Mouse (Mus musculus): Measurements from ENCODE around the gene Gadd45gip1. TPM values are rescaled to one million over a fixed set of nuclear protein-coding genes. Genes with fewer than 3 reads are reported as not detected.

Gadd45gip1 gene
- polyA plus RNA-seq, 1 experiment from 2014 or later: 43.4 TPM

DNA sequence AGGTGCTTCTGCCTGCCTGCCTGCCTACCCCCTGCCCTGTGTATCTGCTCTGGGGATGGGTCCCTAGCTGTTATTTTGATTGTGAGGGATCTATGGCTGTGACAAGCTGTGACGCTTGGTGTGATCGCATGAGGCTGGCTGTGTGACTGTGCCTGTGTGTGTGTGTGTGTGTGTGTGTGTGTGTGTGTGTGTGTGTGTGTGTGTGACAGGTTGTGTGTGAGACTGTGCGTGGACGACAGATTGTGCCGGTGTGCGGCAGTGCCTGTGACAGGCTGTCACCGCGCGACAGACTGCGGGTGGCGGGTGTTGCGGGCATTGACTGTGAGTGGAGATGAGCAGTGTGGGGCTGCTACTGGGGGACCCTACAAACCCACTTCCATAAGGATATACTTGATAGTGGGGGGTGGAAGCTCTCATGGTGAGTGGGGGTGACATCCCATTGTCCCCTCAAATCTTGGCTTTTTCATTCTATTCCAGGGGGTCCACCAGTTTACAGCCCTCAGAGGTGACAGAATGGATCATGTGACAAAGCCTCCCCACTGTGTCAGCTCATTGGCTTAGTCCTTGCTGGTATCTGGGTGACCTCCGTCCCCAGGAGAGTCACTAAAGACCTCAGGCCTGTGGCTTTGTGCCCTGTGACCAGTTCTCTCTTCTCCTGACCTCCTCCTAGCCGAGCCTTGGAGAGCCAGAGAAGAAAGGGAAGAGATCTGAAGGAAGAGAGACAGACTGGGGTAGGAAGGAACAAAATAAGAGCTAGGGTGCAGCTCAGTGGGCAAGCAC is 43.6 kb upstream of the Gadd45gip1 start:
- H3K4me1 ChIP-seq: peaks cover 87% of the 10 kb centered on the region

DNA sequence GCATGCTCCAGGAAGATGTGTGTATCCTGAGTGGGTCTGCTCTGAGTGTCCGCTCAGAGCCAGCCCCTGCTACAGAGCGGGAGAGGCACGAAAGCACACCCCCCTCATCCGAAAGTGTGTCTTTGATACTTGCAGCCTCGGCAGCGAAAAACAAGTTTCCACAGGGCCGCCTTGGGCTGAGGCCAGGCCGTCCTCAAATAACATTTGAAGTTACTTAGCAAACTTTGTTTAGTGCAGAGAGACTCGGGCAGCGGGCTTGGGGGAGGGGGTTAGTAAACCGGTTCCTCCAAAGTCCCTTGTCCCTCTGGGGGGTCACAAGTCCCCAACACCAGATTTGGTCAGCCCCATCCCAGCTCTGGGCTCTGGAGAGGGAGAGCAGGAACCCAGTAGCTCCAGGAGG is 42.4 kb upstream of the Gadd45gip1 start:
- peaks cover 44% of the 10 kb centered on the region for H3K27me3 ChIP-seq
- peak; percentile 43 for ATAC-seq (ENCODE audit: borderline replicate concordance, extremely low read depth, low FRiP score, low TSS enrichment)

More for the DNA sequence above, 43.6 kb upstream of the Gadd45gip1 start:
- H3K9ac ChIP-seq: no peak overlapping the region
- H3K36me3 ChIP-seq: no peaks in the 10 kb centered on the region
- H3K27ac ChIP-seq: no peak overlapping the region
- no peaks in the 10 kb centered on the region for H3K9me3 ChIP-seq
- no peak overlapping the region for H3K4me3 ChIP-seq
- no peak for ATAC-seq (ENCODE audit: borderline replicate concordance, extremely low read depth, low FRiP score, low TSS enrichment)
- 69% methylated on average over 14 of the region's 14 CpGs for WGBS
- H3K4me2 ChIP-seq: no peak overlapping the region
- peaks cover 56% of the 10 kb centered on the region for H3K27me3 ChIP-seq

DNA sequence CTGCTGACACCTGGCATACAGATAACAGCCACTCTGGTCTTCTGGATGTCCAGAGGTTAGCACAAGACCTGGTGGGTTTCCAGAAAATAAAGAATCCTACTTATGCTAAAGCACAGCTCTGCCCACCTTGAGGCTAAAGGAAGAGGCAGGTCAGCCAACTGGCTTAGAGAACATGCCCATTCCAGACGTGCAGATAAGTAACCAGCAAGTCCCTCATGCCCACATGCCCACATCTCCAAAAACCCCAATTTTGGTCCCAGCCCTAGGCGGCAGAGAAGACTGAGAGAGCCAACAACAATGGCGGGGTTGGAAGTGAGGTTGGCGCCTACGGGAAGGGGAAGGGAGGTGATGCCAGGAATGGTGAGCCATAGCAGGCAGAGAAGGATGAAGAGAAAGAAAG is 42.0 kb upstream of the Gadd45gip1 start:
- Histone ChIP-seq H3K4me3 (no peak overlapping the region), H3K4me2 (0 out of 2 replicates have a peak overlapping the region, but pooled peaks have one; percentile 29), H3K4me1 (peaks cover 92% of the 10 kb centered on the region), H3K27me3 (peaks cover 41% of the 10 kb centered on the region), H3K9me3 (no peaks in the 10 kb centered on the region), H3K27ac (peak overlapping the region; percentile 64), H3K36me3 (no peaks in the 10 kb centered on the region), H3K9ac (no peak overlapping the region)
- no peak for ATAC-seq (ENCODE audit: borderline replicate concordance, extremely low read depth, low FRiP score, low TSS enrichment)
- 57% methylated on average over 5 of the region's 5 CpGs for WGBS

More for the DNA sequence above, 42.4 kb upstream of the Gadd45gip1 start:
- no peak overlapping the region for H3K4me3 ChIP-seq
- H3K4me2 ChIP-seq: peak overlapping the region; percentile 29
- no peaks in the 10 kb centered on the region for H3K9me3 ChIP-seq
- peaks cover 93% of the 10 kb centered on the region for H3K4me1 ChIP-seq
- peak overlapping the region; percentile 64 for H3K27ac ChIP-seq
- WGBS: 10% methylated on average over 11 of the region's 11 CpGs
- no peaks in the 10 kb centered on the region for H3K36me3 ChIP-seq
- H3K9ac ChIP-seq: no peak overlapping the region

DNA sequence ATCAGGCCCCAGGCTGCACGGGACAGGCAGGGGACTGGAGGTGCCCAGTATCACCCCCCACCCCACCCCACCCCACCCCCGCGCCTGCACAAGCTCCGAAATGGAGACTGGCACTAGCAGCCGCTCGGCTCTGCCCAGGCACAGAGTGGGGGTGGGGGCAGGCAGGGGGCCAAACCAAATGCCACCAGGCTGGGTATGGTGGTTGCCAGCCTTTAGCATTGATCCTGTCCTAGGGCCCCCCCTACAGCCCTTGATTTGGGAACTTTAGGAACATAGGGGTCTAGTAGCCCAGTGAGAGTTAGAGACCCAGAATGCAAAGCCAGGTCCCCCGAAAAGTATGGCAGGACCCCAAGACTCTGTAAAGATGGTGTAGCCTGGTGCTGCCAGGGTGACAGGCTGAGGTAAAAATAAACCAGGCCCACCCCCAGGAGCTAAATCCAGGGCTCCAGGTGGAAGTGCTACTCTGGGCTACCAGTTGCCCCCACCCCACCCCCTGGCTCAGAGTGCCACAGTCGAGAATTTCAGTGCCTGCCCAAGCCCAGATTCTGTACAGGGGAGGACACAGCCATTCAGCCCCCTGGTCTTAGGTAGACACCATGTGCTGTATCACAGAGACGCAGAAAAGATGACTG is 41.4 kb upstream of the Gadd45gip1 start:
- no peak overlapping the region for H3K9ac ChIP-seq

DNA sequence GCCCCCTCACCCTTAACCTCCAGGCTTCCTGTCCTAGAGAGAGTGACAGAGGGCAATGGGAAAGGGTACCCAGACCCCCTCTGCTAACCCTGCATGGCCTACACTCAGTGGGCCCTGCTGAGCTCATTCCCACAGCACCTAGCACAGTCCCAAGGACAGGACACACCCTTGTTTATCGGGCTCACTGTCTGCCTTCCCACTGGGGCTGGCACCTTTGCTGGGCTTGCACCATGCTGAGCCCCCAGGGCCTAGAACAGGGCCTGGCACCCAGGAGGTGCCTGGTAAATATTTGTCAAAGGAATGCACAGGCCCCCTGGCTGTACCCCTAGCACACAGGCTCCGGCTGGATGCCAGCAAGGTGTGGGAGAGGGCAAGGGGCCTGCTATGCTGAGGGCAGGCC is 40.8 kb upstream of the Gadd45gip1 start:
- Histone ChIP-seq H3K4me2 (no peak overlapping the region), H3K9ac (no peak overlapping the region)
- no peak for ATAC-seq (ENCODE audit: borderline replicate concordance, extremely low read depth, low FRiP score, low TSS enrichment)

More for the DNA sequence above, 41.4 kb upstream of the Gadd45gip1 start:
- Histone ChIP-seq H3K9me3 (no peaks in the 10 kb centered on the region), H3K27me3 (peaks cover 34% of the 10 kb centered on the region), H3K36me3 (no peaks in the 10 kb centered on the region), H3K4me1 (peaks cover 92% of the 10 kb centered on the region), H3K4me3 (no peak overlapping the region), H3K27ac (0 out of 2 replicates have a peak overlapping the region, but pooled peaks have one; percentile 64), H3K4me2 (no peak overlapping the region)
- ATAC-seq (ENCODE audit: borderline replicate concordance, extremely low read depth, low FRiP score, low TSS enrichment): no peak
- whole genome bisulfite sequencing: 74% methylated on average over 9 of the region's 9 CpGs

DNA sequence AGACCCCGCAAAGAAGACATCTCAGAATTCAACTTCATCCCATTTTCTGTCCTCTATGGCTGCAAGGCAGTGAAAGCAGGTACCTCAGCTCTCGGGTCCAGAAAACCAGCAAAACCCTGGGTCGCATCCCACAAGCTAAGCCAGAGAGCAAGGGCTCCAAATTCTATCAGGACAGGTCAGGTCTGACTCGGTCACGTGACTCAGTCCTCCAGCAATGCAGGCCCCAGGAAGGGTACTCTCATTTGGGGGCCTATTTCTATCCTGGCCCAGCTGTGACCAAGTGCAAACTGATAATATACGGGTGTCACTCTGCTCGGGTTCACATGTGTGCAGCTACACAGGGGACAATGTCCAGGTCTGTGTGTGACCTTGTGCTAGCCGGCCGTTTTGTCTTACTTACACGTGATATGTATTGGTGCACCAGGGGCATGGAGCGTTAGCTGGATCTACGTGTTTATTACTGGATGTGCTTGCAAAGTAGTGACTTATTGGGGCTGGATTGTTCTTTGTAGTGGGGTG is 38.8 kb upstream of the Gadd45gip1 start:
- Histone ChIP-seq H3K9ac (no peak overlapping the region), H3K4me2 (no peak overlapping the region), H3K27me3 (peaks cover 9% of the 10 kb centered on the region; the same call in 1 of the 2 replicates), H3K4me3 (no peak overlapping the region), H3K4me1 (peaks cover 84% of the 10 kb centered on the region), H3K27ac (no peak overlapping the region), H3K9me3 (no peaks in the 10 kb centered on the region), H3K36me3 (peaks cover 5% of the 10 kb centered on the region; the same call in 1 of the 2 replicates)
- no peak for ATAC-seq (ENCODE audit: borderline replicate concordance, extremely low read depth, low FRiP score, low TSS enrichment)
- 77% methylated on average over 12 of the region's 12 CpGs for WGBS

More for the DNA sequence above, 40.8 kb upstream of the Gadd45gip1 start:
- no peak overlapping the region for H3K4me3 ChIP-seq
- peaks cover 90% of the 10 kb centered on the region for H3K4me1 ChIP-seq
- no peaks in the 10 kb centered on the region for H3K36me3 ChIP-seq
- no peak overlapping the region for H3K27ac ChIP-seq
- H3K9me3 ChIP-seq: no peaks in the 10 kb centered on the region
- H3K27me3 ChIP-seq: peaks cover 29% of the 10 kb centered on the region
- 51% methylated on average over 2 of the region's 2 CpGs for WGBS

DNA sequence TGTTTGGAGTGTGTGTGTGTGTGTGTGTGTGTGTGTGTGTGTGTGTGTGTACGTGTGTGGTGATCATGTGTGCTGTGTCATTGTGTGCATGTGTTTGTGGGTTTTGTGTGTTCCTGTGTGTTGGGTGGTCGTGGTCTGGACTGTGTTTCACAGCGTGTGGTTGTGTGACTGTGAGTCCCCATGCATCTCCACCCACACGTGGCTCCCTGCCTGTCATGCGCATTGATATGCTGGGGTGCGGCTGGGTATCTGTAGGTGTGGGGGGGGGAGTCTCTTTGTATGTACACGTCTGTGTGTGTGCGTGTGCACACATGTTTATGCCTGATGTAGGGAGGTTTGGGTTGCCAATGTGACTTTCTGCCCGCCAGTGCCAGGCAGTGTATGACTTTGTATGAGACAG is 38.2 kb upstream of the Gadd45gip1 start:
- H3K27me3 ChIP-seq: peaks cover 3% of the 10 kb centered on the region; the same call in 1 of the 2 replicates
- no peak overlapping the region for H3K27ac ChIP-seq
- H3K36me3 ChIP-seq: peaks cover 5% of the 10 kb centered on the region; the same call in 1 of the 2 replicates
- WGBS: 80% methylated on average over 9 of the region's 9 CpGs
- H3K4me1 ChIP-seq: peaks cover 84% of the 10 kb centered on the region
- no peaks in the 10 kb centered on the region for H3K9me3 ChIP-seq
- no peak overlapping the region for H3K9ac ChIP-seq
- no peak overlapping the region for H3K4me3 ChIP-seq
- ATAC-seq (ENCODE audit: borderline replicate concordance, extremely low read depth, low FRiP score, low TSS enrichment): no peak
- no peak overlapping the region; the same call in 1 of the 2 replicates for H3K4me2 ChIP-seq

DNA sequence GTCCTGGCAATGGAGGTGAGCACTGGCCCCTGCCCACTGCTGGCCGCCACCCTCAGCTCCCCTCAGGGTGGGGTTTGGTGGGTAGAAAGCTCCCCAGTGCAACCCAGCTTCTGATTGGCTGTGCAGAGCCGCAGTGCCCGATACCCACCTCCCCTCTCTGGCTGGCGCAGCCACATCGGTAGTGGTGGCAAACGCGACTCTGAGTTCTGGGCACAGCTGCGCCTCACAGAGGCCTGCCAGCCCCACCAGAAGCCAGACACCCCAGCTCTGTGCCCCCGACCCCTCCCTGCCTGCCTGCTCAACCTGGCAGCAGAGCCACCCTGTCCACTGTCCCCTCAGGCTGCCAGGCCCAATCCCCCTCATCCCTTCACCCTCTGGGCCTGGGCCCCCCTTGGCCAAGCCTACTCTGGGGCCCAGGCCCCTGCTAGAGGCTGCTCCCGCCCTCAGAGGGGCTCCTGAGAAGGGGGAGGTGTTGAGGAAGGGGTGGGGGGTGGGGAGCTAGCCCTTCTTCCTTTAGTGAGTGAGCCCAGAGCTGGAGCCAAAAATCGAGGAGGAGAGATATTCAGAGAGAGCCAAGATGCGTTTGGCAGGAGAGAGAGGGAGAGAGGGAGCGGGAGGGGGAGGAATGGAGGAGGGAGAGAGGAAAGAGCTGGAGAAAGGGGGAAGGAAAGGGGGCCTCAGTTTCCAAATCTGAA is 37.4 kb upstream of the Gadd45gip1 start:
- 38% methylated on average over 13 of the region's 13 CpGs for WGBS
- peak; percentile 82 for ATAC-seq (ENCODE audit: borderline replicate concordance, extremely low read depth, low FRiP score, low TSS enrichment)
- Histone ChIP-seq H3K36me3 (peaks cover 5% of the 10 kb centered on the region; the same call in 1 of the 2 replicates), H3K27me3 (no peaks in the 10 kb centered on the region), H3K4me2 (peak overlapping the region; percentile 51), H3K4me1 (peaks cover 84% of the 10 kb centered on the region), H3K27ac (peak overlapping the region; percentile 89), H3K9me3 (no peaks in the 10 kb centered on the region), H3K4me3 (peak overlapping the region; percentile 10; the same call in 1 of the 2 replicates), H3K9ac (0 out of 2 replicates have a peak overlapping the region, but pooled peaks have one; percentile 8)

DNA sequence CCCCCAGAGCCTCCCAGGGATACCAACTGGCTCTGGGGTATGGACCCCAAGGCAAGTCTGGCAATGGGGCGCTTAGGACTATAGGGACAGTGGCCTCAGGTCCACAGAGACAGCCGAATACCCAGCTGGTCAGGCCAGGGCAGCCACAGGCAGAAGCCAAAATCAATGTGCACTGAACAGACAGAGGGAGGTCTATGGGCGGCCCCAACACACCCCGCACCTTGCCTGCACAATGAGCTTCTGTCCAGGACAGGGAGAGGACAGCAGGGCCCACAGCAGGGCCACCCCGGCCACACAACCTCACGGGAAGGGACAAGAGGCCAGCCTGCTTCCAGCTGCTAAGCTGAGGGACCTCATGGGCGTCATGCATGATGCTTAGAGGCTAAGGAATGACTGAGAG is 36.8 kb upstream of the Gadd45gip1 start:
- WGBS: 40% methylated on average over 7 of the region's 7 CpGs
- Histone ChIP-seq H3K27ac (peak overlapping the region; percentile 89), H3K9me3 (no peaks in the 10 kb centered on the region), H3K9ac (0 out of 2 replicates have a peak overlapping the region, but pooled peaks have one; percentile 8), H3K4me2 (peak overlapping the region; percentile 51), H3K27me3 (no peaks in the 10 kb centered on the region), H3K36me3 (peaks cover 5% of the 10 kb centered on the region; the same call in 1 of the 2 replicates), H3K4me1 (peaks cover 79% of the 10 kb centered on the region), H3K4me3 (0 out of 2 replicates have a peak overlapping the region, but pooled peaks have one; percentile 6)
- peak; percentile 10; the same call in 1 of the 2 replicates for ATAC-seq (ENCODE audit: borderline replicate concordance, extremely low read depth, low FRiP score, low TSS enrichment)

DNA sequence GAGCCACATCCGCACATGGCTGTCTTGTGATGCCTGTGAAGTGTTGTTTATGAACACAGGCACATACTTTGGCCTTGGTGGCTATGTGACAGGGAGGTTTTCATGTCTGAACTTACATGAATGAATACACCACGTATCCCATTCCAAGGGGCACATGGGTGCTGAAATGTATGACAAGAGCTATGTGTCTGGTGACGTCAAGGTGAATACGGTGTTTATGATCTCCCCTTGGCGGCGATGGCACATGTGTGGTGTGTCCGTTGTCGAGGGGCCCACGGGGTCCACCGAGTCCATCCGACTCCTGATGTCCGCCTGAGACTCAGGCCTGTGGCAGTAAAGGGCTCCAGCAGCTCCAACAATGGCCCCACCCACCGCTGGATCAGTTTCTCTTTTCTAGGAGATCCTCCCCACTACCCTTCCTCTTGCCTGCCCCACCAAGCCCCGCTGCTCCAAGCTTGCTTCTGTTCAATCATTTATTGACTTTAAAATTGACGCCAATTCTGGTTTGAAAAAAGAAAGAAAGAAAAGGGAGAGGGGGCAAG is 34.0 kb upstream of the Gadd45gip1 start:
- Histone ChIP-seq H3K27me3 (no peaks in the 10 kb centered on the region), H3K4me1 (peaks cover 59% of the 10 kb centered on the region), H3K36me3 (peaks cover 5% of the 10 kb centered on the region; the same call in 1 of the 2 replicates), H3K9me3 (no peaks in the 10 kb centered on the region), H3K27ac (no peak overlapping the region), H3K4me2 (no peak overlapping the region), H3K4me3 (no peak overlapping the region), H3K9ac (no peak overlapping the region)
- 84% methylated on average over 15 of the region's 15 CpGs for WGBS
- ATAC-seq (ENCODE audit: borderline replicate concordance, extremely low read depth, low FRiP score, low TSS enrichment): no peak

DNA sequence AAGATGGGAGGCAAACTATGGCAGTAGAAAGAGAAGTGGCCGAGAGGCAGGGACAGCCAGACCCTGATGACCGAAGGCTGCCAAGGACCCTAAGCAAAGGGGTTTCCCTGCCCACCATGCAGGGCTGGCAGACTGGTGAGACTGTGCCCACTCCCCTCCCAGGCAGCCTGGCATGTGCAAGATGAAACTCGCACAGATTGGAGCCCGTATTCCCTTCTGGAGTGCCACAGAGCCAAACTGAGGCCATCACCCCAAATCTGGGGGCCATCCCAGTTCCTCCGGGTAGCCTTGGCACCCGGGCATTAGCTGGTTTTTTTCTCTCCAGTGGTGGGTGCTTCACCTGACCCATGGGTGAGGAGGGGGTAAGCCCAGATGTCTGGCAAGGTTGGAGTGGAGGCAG is 33.4 kb upstream of the Gadd45gip1 start:
- no peak overlapping the region for H3K27ac ChIP-seq
- H3K4me1 ChIP-seq: peaks cover 56% of the 10 kb centered on the region
- H3K36me3 ChIP-seq: peaks cover 5% of the 10 kb centered on the region; the same call in 1 of the 2 replicates

More for the DNA sequence above, 33.4 kb upstream of the Gadd45gip1 start:
- 0 out of 2 replicates have a peak overlapping the region, but pooled peaks have one; percentile 93 for H3K9ac ChIP-seq
- WGBS: 76% methylated on average over 6 of the region's 6 CpGs
- peak overlapping the region; percentile 86; the same call in 1 of the 2 replicates for H3K4me3 ChIP-seq
- no peak for ATAC-seq (ENCODE audit: borderline replicate concordance, extremely low read depth, low FRiP score, low TSS enrichment)
- peak overlapping the region; percentile 81 for H3K4me2 ChIP-seq
- no peaks in the 10 kb centered on the region for H3K27me3 ChIP-seq
- no peaks in the 10 kb centered on the region for H3K9me3 ChIP-seq
